Mouse (Mus musculus): Measurements from ENCODE around the gene Cybc1.

Gene Cybc1

GRCm38 (mm10) chr11:121216831-121217230 is 12.3 kb downstream of the Cybc1 start:
- DNase-seq (ENCODE audit: low spot score in 2 of 2): no peak

- peak; percentile 94 to 98 for DNase-seq (ENCODE audit: low spot score in 2 of 2)
Measured at GRCm38 (mm10) chr11:121204161-121205006, 24.7 kb downstream of the Cybc1 start, which contains the start of the genes Hexdc and Ogfod3. TSS of gene Hexdc (plus strand) at chr11:121204433. TSS of gene Ogfod3 (minus strand) at chr11:121204711.

- DNase-seq (ENCODE audit: low spot score in 2 of 2): no peak
Measured at GRCm38 (mm10) chr11:121203859-121204160, 25.3 kb downstream of the Cybc1 start.

GRCm38 (mm10) chr11:121201436-121202198 is 27.5 kb downstream of the Cybc1 start:
- DNase-seq (ENCODE audit: low spot score in 2 of 2): peak in 1 of 2 experiments; percentile 54

GRCm38 (mm10) chr11:121200781-121201180 is 28.3 kb downstream of the Cybc1 start:
- no peak for DNase-seq (ENCODE audit: low spot score in 2 of 2)

- no peak for DNase-seq (ENCODE audit: low spot score in 2 of 2)
Measured at GRCm38 (mm10) chr11:121199851-121200250, 29.3 kb downstream of the Cybc1 start.

GRCm38 (mm10) chr11:121198622-121199021 is 30.5 kb downstream of the Cybc1 start:
- DNase-seq (ENCODE audit: low spot score in 2 of 2): no peak

GRCm38 (mm10) chr11:121193415-121193814 is 35.7 kb downstream of the Cybc1 start:
- DNase-seq (ENCODE audit: low spot score in 2 of 2): no peak

GRCm38 (mm10) chr11:121192742-121193141 is 36.4 kb downstream of the Cybc1 start:
- no peak for DNase-seq (ENCODE audit: low spot score in 2 of 2)

- no peak for DNase-seq (ENCODE audit: low spot score in 2 of 2)
Measured at GRCm38 (mm10) chr11:121189681-121190080, 39.4 kb downstream of the Cybc1 start.

- peak; percentile 35 to 65 for DNase-seq (ENCODE audit: low spot score in 2 of 2)
Measured at GRCm38 (mm10) chr11:121176285-121177270, 52.5 kb downstream of the Cybc1 start.

GRCm38 (mm10) chr11:121174234-121174633 is 54.9 kb downstream of the Cybc1 start:
- no peak for DNase-seq (ENCODE audit: low spot score in 2 of 2)

- DNase-seq (ENCODE audit: low spot score in 2 of 2): no peak
Measured at GRCm38 (mm10) chr11:121173203-121173602, 55.9 kb downstream of the Cybc1 start.

Measured in spleen, postnatal 10 days (tissue).